Mouse (Mus musculus): Measurements from ENCODE around the gene Hif1an. TPM values are rescaled to one million over a fixed set of nuclear protein-coding genes. Genes with fewer than 3 reads are reported as not detected.

Gene Hif1an
- polyA plus RNA-seq, 1 experiment from 2014 or later, result 43.5 TPM

DNA sequence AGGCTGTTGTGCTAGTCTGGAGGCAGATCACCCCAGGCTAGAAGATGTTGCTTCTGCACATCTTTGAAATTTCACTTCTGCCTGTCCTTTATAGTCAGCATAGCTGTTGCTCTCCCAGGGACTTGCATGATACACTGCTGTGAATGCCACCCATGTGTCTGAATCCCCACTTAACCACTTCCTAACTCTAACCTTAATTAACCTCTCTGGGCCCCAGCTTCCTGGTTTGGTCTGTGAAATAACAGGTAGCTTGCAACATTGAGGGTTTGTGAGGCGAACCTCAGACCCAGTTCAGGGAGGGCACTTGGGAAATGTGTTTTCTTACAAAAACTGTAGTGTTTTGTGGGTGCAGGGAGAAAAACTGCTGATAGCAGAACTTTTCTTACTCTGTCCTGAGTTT is 15.4 kb downstream of the Hif1an start:
- H3K4me3 ChIP-seq, result no peak overlapping the region
- H3K9me3 ChIP-seq, result no peaks in the 10 kb centered on the region
- H3K27me3 ChIP-seq, result peaks cover 3% of the 10 kb centered on the region; the same call in 1 of the 2 replicates
- ATAC-seq (ENCODE audit: low FRiP score, low read depth), result no peak
- H3K4me1 ChIP-seq, result no peaks in the 10 kb centered on the region
- peaks cover 37% of the 10 kb centered on the region for H3K36me3 ChIP-seq
- no peak overlapping the region for H3K4me2 ChIP-seq (replicated peaks)
- WGBS, result 83% methylated on average over 1 of the region's 1 CpGs
- no peak overlapping the region for H3K9ac ChIP-seq (replicated peaks)
- no peak overlapping the region for H3K27ac ChIP-seq (replicated peaks)

DNA sequence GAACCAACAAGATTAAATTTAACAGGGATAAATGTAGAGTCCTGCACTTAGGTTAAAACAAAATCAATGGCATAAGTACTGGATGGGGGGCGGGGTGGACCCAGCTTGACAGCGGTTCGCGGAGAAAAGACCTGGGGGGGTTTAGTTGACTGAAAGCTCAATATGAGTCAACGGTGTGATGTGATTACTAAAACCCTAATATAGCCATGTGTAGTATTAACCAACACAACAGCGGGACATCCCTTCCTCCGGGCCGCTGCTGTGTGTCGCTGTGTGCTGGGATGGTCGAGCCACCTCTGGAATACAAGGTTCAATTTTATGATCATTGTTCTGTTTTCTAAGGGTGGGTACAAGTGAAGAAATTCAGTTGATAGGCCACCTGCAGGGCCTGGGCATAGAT is 19.5 kb downstream of the Hif1an start:
- Histone ChIP-seq H3K9ac (replicated peaks) (no peak overlapping the region), H3K27ac (replicated peaks) (no peak overlapping the region), H3K4me2 (replicated peaks) (no peak overlapping the region), H3K9me3 (no peaks in the 10 kb centered on the region), H3K4me3 (no peak overlapping the region), H3K36me3 (0 out of 2 replicates have a peak, but pooled peaks cover 3% of the 10 kb centered on the region), H3K27me3 (peaks cover 42% of the 10 kb centered on the region), H3K4me1 (no peaks in the 10 kb centered on the region)
- 80% methylated on average over 10 of the region's 10 CpGs for WGBS
- no peak for ATAC-seq (ENCODE audit: low FRiP score, low read depth)

DNA sequence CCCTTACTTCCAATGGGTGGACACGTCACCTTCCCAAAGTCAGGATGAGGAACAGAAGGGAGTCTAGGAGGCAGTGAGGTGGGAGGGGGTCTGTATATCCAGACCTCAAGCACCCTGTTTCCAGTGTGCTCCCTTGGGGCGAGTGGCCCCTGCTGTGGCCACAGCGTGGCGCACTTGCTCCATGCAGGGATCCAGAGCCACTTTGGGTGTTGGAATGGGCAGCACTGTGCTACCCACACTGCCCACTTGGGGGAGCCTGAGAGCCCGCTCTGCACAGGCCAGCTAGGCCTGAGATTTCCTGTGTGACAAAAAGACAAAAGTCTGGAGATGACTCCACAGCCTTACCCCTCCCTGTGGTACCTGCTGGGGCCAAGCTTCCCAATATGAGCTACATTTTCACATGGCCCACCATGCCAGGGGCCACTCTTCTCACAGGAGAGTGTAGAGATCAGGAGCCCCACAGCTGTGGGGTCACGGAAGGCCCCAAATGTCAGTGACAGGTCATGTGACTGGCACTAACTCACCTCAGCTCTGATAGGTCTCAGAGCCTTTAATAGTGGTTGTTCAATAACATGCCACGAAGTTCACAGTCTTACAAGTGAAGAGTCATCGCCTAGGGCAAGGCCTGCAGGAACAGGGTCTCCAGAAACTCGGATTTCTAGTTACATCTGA is 20.1 kb downstream of the Hif1an start:
- no peaks in the 10 kb centered on the region for H3K4me1 ChIP-seq
- H3K4me2 ChIP-seq (replicated peaks), result no peak overlapping the region
- no peak overlapping the region for H3K4me3 ChIP-seq
- H3K36me3 ChIP-seq, result no peaks in the 10 kb centered on the region
- H3K27ac ChIP-seq (replicated peaks), result no peak overlapping the region
- peaks cover 46% of the 10 kb centered on the region for H3K27me3 ChIP-seq
- WGBS, result 32% methylated on average over 9 of the region's 9 CpGs
- H3K9ac ChIP-seq (replicated peaks), result no peak overlapping the region
- ATAC-seq (ENCODE audit: low FRiP score, low read depth), result peak; percentile 86
- no peaks in the 10 kb centered on the region for H3K9me3 ChIP-seq

DNA sequence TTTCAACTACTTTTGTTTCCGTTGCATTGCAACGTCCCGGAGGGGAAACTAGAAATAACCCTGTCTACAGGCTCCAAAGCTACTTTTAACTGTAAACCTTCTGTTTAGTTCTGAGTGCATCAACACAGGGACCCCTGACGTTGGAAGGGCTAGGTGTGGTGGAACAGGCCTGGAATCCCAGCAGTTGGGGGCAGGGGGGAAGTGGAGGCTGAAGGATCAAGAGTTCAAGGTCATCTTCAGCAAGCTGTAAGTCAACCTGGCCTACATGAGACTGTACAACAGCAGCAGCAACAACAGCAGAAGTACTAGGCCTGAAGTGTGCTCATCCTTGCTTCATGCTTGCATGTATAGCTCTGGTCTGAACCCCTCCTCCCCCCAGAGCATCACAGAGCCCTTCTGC is 25.4 kb downstream of the Hif1an start:
- H3K36me3 ChIP-seq, result no peaks in the 10 kb centered on the region
- WGBS, result 51% methylated on average over 4 of the region's 4 CpGs
- no peak overlapping the region for H3K27ac ChIP-seq (replicated peaks)
- H3K27me3 ChIP-seq, result peaks cover 62% of the 10 kb centered on the region
- no peak overlapping the region for H3K9ac ChIP-seq (replicated peaks)
- no peaks in the 10 kb centered on the region for H3K4me1 ChIP-seq
- no peak overlapping the region for H3K4me2 ChIP-seq (replicated peaks)
- ATAC-seq (ENCODE audit: low FRiP score, low read depth), result no peak
- no peaks in the 10 kb centered on the region for H3K9me3 ChIP-seq
- H3K4me3 ChIP-seq, result no peak overlapping the region

DNA sequence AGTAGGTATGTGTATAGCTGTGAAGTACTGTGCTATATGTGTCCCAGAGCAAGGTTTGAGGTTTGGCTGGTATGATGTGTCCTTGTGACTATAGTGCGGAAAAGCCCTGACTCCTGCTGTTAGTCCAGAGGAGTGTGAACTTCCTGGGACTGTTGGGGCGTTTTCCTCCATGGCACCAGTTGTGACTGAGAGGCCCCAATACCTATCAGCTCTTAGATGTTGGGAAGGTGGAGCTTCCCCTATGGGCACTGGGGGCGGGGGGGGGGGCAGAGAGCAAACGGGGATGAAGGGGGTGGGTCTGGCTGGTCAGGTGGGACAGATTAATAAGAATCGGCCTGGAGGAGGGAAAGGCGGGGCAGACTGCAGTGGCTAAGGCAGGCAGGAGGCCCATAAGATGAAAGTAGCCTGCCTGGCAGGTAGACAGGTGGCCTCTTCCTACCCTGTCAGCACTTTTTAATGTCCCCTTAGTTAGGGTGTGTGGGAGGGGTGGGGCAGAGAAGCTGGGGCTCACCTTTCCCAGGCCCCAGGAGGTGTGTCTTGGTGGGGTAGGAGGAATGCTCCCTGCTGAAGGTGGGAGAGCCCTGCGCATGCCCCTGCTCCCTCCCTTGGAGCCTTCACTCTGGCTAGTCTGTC is 27.1 kb downstream of the Hif1an start:
- WGBS, result 51% methylated on average over 7 of the region's 7 CpGs
- Histone ChIP-seq H3K9me3 (no peaks in the 10 kb centered on the region), H3K27me3 (peaks cover 45% of the 10 kb centered on the region), H3K9ac (replicated peaks) (no peak overlapping the region), H3K4me2 (replicated peaks) (no peak overlapping the region), H3K4me1 (no peaks in the 10 kb centered on the region), H3K4me3 (no peak overlapping the region), H3K27ac (replicated peaks) (no peak overlapping the region), H3K36me3 (no peaks in the 10 kb centered on the region)
- ATAC-seq (ENCODE audit: low FRiP score, low read depth), result no peak

DNA sequence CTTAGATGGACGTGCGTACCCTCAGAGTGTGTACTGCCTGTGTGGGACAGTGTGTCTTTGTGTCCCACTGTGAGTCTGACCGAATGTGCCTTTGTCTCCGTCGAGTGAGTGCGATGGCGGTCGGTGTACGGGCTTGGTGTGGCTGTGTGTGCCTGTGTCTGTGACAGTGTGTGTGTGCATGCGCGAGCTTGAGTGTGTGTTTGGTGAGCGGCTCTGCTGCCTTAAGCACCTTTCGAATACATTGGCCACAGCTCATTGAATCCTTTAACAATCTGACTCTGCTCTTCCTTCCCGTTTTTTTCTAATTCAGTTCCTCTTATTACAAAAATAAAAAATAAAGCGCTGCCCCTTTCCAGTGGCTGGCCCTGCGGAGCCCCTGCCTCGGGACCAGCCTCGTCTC is 28.3 kb downstream of the Hif1an start:
- H3K36me3 ChIP-seq, result no peaks in the 10 kb centered on the region
- H3K4me1 ChIP-seq, result no peaks in the 10 kb centered on the region
- H3K27me3 ChIP-seq, result peaks cover 32% of the 10 kb centered on the region
- no peak overlapping the region for H3K4me2 ChIP-seq (replicated peaks)
- H3K9me3 ChIP-seq, result no peaks in the 10 kb centered on the region
- no peak overlapping the region for H3K9ac ChIP-seq (replicated peaks)
- H3K27ac ChIP-seq (replicated peaks), result no peak overlapping the region
- WGBS, result 81% methylated on average over 18 of the region's 18 CpGs
- H3K4me3 ChIP-seq, result no peak overlapping the region
- ATAC-seq (ENCODE audit: low FRiP score, low read depth), result no peak

DNA sequence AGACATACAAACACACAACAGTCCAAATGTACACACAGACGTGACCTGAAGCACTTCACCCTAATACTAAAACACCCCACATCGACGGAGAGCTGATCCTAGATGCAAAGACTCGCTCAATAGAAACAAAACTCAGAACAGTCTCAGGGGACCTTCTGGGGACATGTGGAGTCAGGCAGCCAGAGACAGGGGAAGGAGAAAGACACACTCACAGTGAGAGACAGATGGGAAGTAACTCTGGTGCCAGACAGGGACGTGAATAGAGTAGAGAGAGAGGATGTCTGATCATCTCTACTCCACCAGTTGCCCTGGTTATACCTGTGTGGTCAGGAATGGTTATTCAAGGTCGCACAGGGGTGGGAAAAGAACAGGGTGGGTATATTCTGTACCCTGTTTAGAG is 29.0 kb downstream of the Hif1an start:
- Histone ChIP-seq H3K36me3 (no peaks in the 10 kb centered on the region), H3K4me2 (replicated peaks) (no peak overlapping the region), H3K4me3 (no peak overlapping the region), H3K9me3 (no peaks in the 10 kb centered on the region), H3K4me1 (no peaks in the 10 kb centered on the region), H3K27me3 (peaks cover 32% of the 10 kb centered on the region), H3K27ac (replicated peaks) (no peak overlapping the region), H3K9ac (replicated peaks) (no peak overlapping the region)
- ATAC-seq (ENCODE audit: low FRiP score, low read depth), result no peak
- 70% methylated on average over 6 of the region's 6 CpGs for WGBS

DNA sequence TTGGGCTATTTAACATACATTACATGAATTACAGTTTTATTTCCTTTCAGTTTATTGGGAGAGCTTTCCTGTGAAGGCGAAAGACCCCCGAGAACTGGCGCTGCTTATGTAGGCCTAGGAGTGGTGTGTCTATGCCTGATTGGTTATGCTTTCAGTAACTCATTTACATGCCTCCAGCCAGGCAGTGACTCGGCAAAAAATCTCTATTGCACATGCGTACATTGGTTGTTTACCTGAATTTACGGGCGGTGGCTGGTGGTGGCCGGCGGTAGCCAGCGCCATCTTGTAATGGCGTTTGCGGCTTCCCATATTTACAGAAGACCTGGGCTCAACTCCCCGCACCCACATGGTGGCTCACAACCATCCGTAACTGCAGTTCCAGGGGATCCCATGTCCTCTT is 31.5 kb downstream of the Hif1an start:
- Histone ChIP-seq H3K36me3 (no peaks in the 10 kb centered on the region), H3K9me3 (no peaks in the 10 kb centered on the region), H3K27me3 (peaks cover 15% of the 10 kb centered on the region), H3K4me2 (replicated peaks) (no peak overlapping the region), H3K9ac (replicated peaks) (no peak overlapping the region), H3K4me1 (no peaks in the 10 kb centered on the region), H3K4me3 (no peak overlapping the region), H3K27ac (replicated peaks) (no peak overlapping the region)
- 95% methylated on average over 14 of the region's 14 CpGs for WGBS
- no peak for ATAC-seq (ENCODE audit: low FRiP score, low read depth)

DNA sequence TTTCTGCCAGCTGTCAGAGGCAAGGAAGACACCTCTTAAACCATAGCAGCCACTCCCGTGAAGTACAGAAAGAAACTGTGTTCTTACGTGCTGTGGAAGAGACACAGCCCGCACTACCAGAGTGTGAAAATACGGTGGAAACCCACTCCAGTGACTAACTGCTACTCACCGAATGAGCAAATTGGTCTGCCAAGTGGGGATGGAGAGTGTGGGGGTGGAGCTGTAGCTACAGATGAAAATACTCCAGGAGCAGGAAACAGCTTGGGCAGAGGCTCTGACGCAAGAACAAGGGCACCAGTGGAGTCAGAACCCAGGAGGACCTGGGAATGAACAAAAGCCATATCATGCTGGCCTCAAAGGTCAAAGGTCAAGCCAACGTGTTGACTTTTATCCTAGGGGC is 55.5 kb downstream of the Hif1an start:
- ATAC-seq (ENCODE audit: low FRiP score, low read depth), result no peak
- H3K4me2 ChIP-seq (replicated peaks), result no peak overlapping the region
- WGBS, result 55% methylated on average over 7 of the region's 7 CpGs

More for the DNA sequence above, 55.5 kb downstream of the Hif1an start:
- Histone ChIP-seq H3K4me1 (no peaks in the 10 kb centered on the region), H3K27me3 (no peaks in the 10 kb centered on the region), H3K9me3 (no peaks in the 10 kb centered on the region), H3K4me3 (no peak overlapping the region), H3K27ac (replicated peaks) (no peak overlapping the region), H3K9ac (replicated peaks) (no peak overlapping the region), H3K36me3 (no peaks in the 10 kb centered on the region)

Other genes with a start within 250 kb of the Hif1an start
- 0.10 and 0.11 TPM in 2 replicates for gene Scd4, start 229.8 kb upstream of the Hif1an start, polyA plus RNA-seq (2016; fragmentation: Nextera tagmentation; extraction: Ambion mirVana)
- 11.1 and 11.9 TPM in 2 replicates for gene Scd1, start 155.0 kb upstream of the Hif1an start, polyA plus RNA-seq (2016; fragmentation: Nextera tagmentation; extraction: Ambion mirVana)
- 11.3 and 11.6 TPM in 2 replicates for gene Wnt8b, start 69.4 kb upstream of the Hif1an start, polyA plus RNA-seq (2016; fragmentation: Nextera tagmentation; extraction: Ambion mirVana)
- 0.47 and 0.54 TPM in 2 replicates for gene Sec31b, start 17.0 kb upstream of the Hif1an start, polyA plus RNA-seq (2016; fragmentation: Nextera tagmentation; extraction: Ambion mirVana)
- not detected in 2 replicates for gene Gm20538, start 10.0 kb upstream of the Hif1an start, polyA plus RNA-seq (2016; fragmentation: Nextera tagmentation; extraction: Ambion mirVana)
- 436 and 439 TPM in 2 replicates for gene Ndufb8, start 7.4 kb upstream of the Hif1an start, polyA plus RNA-seq (2016; fragmentation: Nextera tagmentation; extraction: Ambion mirVana)
- gene Pax2, start 193.2 kb downstream of the Hif1an start, polyA plus RNA-seq (2016; fragmentation: Nextera tagmentation; extraction: Ambion mirVana), result 0.32 and 0.33 TPM in 2 replicates

All from midbrain, embryonic 12.5 days (tissue).